Mouse (Mus musculus): ENCODE measurements around the gene Pdss2. TPM values are rescaled to one million over a fixed set of nuclear protein-coding genes. Genes with fewer than 3 reads are reported as not detected.

Pdss2 gene
- polyA plus RNA-seq, 1 experiment from 2014 or later: 12.3 TPM

GRCm38 (mm10) chr10:43339811-43340210 lies 118.5 kb downstream of the Pdss2 start:
- no peaks in the 10 kb centered on the region for H3K9me3 ChIP-seq (replicated peaks)
- ATAC-seq (ENCODE audit: insufficient number of reproducible peaks, low FRiP score): no peak
- H3K27ac ChIP-seq (ENCODE audit: poor library complexity, severe bottlenecking): no peak overlapping the region
- H3K36me3 ChIP-seq: no peaks in the 10 kb centered on the region
- peaks cover 7% of the 10 kb centered on the region; the same call in 1 of the 2 replicates for H3K4me1 ChIP-seq (replicated peaks)
- no peak overlapping the region for H3K4me3 ChIP-seq
- H3K9ac ChIP-seq: no peak overlapping the region
- WGBS: 74% methylated on average over 10 of the region's 10 CpGs
- H3K27me3 ChIP-seq (replicated peaks): no peaks in the 10 kb centered on the region
- H3K4me2 ChIP-seq: no peak overlapping the region

GRCm38 (mm10) chr10:43349718-43350117 lies 128.4 kb downstream of the Pdss2 start:
- Histone ChIP-seq H3K27me3 (replicated peaks) (no peaks in the 10 kb centered on the region), H3K4me3 (no peak overlapping the region), H3K4me1 (replicated peaks) (no peaks in the 10 kb centered on the region), H3K36me3 (0 out of 2 replicates have a peak, but pooled peaks cover 1% of the 10 kb centered on the region), H3K27ac (ENCODE audit: poor library complexity, severe bottlenecking) (no peak overlapping the region), H3K9ac (no peak overlapping the region), H3K9me3 (replicated peaks) (no peaks in the 10 kb centered on the region), H3K4me2 (no peak overlapping the region)
- no peak for ATAC-seq (ENCODE audit: insufficient number of reproducible peaks, low FRiP score)
- WGBS: 87% methylated on average over 2 of the region's 2 CpGs

GRCm38 (mm10) chr10:43357884-43358283 lies 136.6 kb downstream of the Pdss2 start:
- Histone ChIP-seq H3K27ac (ENCODE audit: poor library complexity, severe bottlenecking) (no peak overlapping the region), H3K4me1 (replicated peaks) (no peaks in the 10 kb centered on the region), H3K9ac (no peak overlapping the region), H3K4me3 (no peak overlapping the region), H3K9me3 (replicated peaks) (no peaks in the 10 kb centered on the region), H3K36me3 (0 out of 2 replicates have a peak, but pooled peaks cover 3% of the 10 kb centered on the region), H3K27me3 (replicated peaks) (no peaks in the 10 kb centered on the region), H3K4me2 (no peak overlapping the region)
- ATAC-seq (ENCODE audit: insufficient number of reproducible peaks, low FRiP score): no peak
- WGBS: 72% methylated on average over 4 of the region's 4 CpGs

GRCm38 (mm10) chr10:43362947-43363346 lies 141.7 kb downstream of the Pdss2 start:
- Histone ChIP-seq H3K9me3 (replicated peaks) (no peaks in the 10 kb centered on the region), H3K36me3 (no peaks in the 10 kb centered on the region), H3K4me1 (replicated peaks) (no peaks in the 10 kb centered on the region), H3K27me3 (replicated peaks) (no peaks in the 10 kb centered on the region), H3K27ac (ENCODE audit: poor library complexity, severe bottlenecking) (no peak overlapping the region), H3K4me2 (no peak overlapping the region), H3K4me3 (no peak overlapping the region), H3K9ac (no peak overlapping the region)
- ATAC-seq (ENCODE audit: insufficient number of reproducible peaks, low FRiP score): no peak
- 94% methylated on average over 6 of the region's 6 CpGs for WGBS

GRCm38 (mm10) chr10:43363431-43363851 lies 142.2 kb downstream of the Pdss2 start:
- Histone ChIP-seq H3K9ac (no peak overlapping the region), H3K27me3 (replicated peaks) (no peaks in the 10 kb centered on the region), H3K4me3 (no peak overlapping the region), H3K4me2 (no peak overlapping the region), H3K4me1 (replicated peaks) (no peaks in the 10 kb centered on the region), H3K9me3 (replicated peaks) (no peaks in the 10 kb centered on the region), H3K27ac (ENCODE audit: poor library complexity, severe bottlenecking) (no peak overlapping the region), H3K36me3 (no peaks in the 10 kb centered on the region)
- no peak for ATAC-seq (ENCODE audit: insufficient number of reproducible peaks, low FRiP score)
- 91% methylated on average over 5 of the region's 5 CpGs for WGBS

GRCm38 (mm10) chr10:43365909-43366308 lies 144.6 kb downstream of the Pdss2 start:
- no peaks in the 10 kb centered on the region for H3K36me3 ChIP-seq
- no peak overlapping the region for H3K4me2 ChIP-seq
- no peak for ATAC-seq (ENCODE audit: insufficient number of reproducible peaks, low FRiP score)
- no peaks in the 10 kb centered on the region for H3K27me3 ChIP-seq (replicated peaks)
- no peak overlapping the region for H3K27ac ChIP-seq (ENCODE audit: poor library complexity, severe bottlenecking)
- WGBS: 97% methylated on average over 4 of the region's 4 CpGs
- H3K9me3 ChIP-seq (replicated peaks): no peaks in the 10 kb centered on the region
- no peak overlapping the region for H3K4me3 ChIP-seq
- no peak overlapping the region for H3K9ac ChIP-seq
- no peaks in the 10 kb centered on the region for H3K4me1 ChIP-seq (replicated peaks)

- Histone ChIP-seq H3K36me3 (no peaks in the 10 kb centered on the region), H3K4me3 (no peak overlapping the region), H3K27me3 (replicated peaks) (no peaks in the 10 kb centered on the region), H3K27ac (ENCODE audit: poor library complexity, severe bottlenecking) (no peak overlapping the region), H3K4me2 (no peak overlapping the region), H3K9me3 (replicated peaks) (no peaks in the 10 kb centered on the region), H3K4me1 (replicated peaks) (peaks cover 13% of the 10 kb centered on the region), H3K9ac (no peak overlapping the region)
- WGBS: 84% methylated on average over 5 of the region's 5 CpGs
- ATAC-seq (ENCODE audit: insufficient number of reproducible peaks, low FRiP score): no peak
These were observed 147.3 kb downstream of the Pdss2 start for GRCm38 (mm10) chr10:43368611-43369010.

GRCm38 (mm10) chr10:43372315-43372714 lies 151.0 kb downstream of the Pdss2 start:
- H3K27me3 ChIP-seq (replicated peaks): no peaks in the 10 kb centered on the region
- H3K9me3 ChIP-seq (replicated peaks): no peaks in the 10 kb centered on the region
- 42% methylated on average over 7 of the region's 7 CpGs for WGBS
- H3K4me2 ChIP-seq: no peak overlapping the region
- H3K36me3 ChIP-seq: no peaks in the 10 kb centered on the region
- no peak overlapping the region for H3K4me3 ChIP-seq
- no peak overlapping the region for H3K27ac ChIP-seq (ENCODE audit: poor library complexity, severe bottlenecking)
- no peak for ATAC-seq (ENCODE audit: insufficient number of reproducible peaks, low FRiP score)
- no peak overlapping the region for H3K9ac ChIP-seq
- H3K4me1 ChIP-seq (replicated peaks): peaks cover 13% of the 10 kb centered on the region

- Histone ChIP-seq H3K9me3 (replicated peaks) (no peaks in the 10 kb centered on the region), H3K27ac (ENCODE audit: poor library complexity, severe bottlenecking) (no peak overlapping the region), H3K4me1 (replicated peaks) (peaks cover 13% of the 10 kb centered on the region), H3K36me3 (no peaks in the 10 kb centered on the region), H3K27me3 (replicated peaks) (no peaks in the 10 kb centered on the region), H3K4me2 (no peak overlapping the region), H3K9ac (no peak overlapping the region), H3K4me3 (no peak overlapping the region)
- no peak for ATAC-seq (ENCODE audit: insufficient number of reproducible peaks, low FRiP score)
- 55% methylated on average over 9 of the region's 9 CpGs for WGBS
These were observed 151.7 kb downstream of the Pdss2 start for GRCm38 (mm10) chr10:43373035-43373434.

GRCm38 (mm10) chr10:43373666-43374065 lies 152.4 kb downstream of the Pdss2 start:
- Histone ChIP-seq H3K27ac (ENCODE audit: poor library complexity, severe bottlenecking) (no peak overlapping the region), H3K4me3 (no peak overlapping the region), H3K27me3 (replicated peaks) (no peaks in the 10 kb centered on the region), H3K4me1 (replicated peaks) (peaks cover 13% of the 10 kb centered on the region), H3K36me3 (no peaks in the 10 kb centered on the region), H3K9ac (no peak overlapping the region), H3K4me2 (no peak overlapping the region), H3K9me3 (replicated peaks) (no peaks in the 10 kb centered on the region)
- ATAC-seq (ENCODE audit: insufficient number of reproducible peaks, low FRiP score): no peak
- WGBS: 80% methylated on average over 12 of the region's 12 CpGs

GRCm38 (mm10) chr10:43375286-43375685 lies 154.0 kb downstream of the Pdss2 start:
- no peaks in the 10 kb centered on the region for H3K9me3 ChIP-seq (replicated peaks)
- no peaks in the 10 kb centered on the region for H3K27me3 ChIP-seq (replicated peaks)
- H3K9ac ChIP-seq: no peak overlapping the region
- no peak overlapping the region for H3K27ac ChIP-seq (ENCODE audit: poor library complexity, severe bottlenecking)
- H3K4me3 ChIP-seq: no peak overlapping the region
- no peak overlapping the region for H3K4me2 ChIP-seq
- no peaks in the 10 kb centered on the region for H3K36me3 ChIP-seq
- 83% methylated on average over 4 of the region's 4 CpGs for WGBS
- peaks cover 16% of the 10 kb centered on the region for H3K4me1 ChIP-seq (replicated peaks)
- no peak for ATAC-seq (ENCODE audit: insufficient number of reproducible peaks, low FRiP score)

GRCm38 (mm10) chr10:43376749-43377148 lies 155.5 kb downstream of the Pdss2 start:
- ATAC-seq (ENCODE audit: insufficient number of reproducible peaks, low FRiP score): no peak
- Histone ChIP-seq H3K4me3 (no peak overlapping the region), H3K4me2 (no peak overlapping the region), H3K9ac (no peak overlapping the region), H3K9me3 (replicated peaks) (no peaks in the 10 kb centered on the region), H3K27me3 (replicated peaks) (no peaks in the 10 kb centered on the region), H3K36me3 (no peaks in the 10 kb centered on the region), H3K27ac (ENCODE audit: poor library complexity, severe bottlenecking) (no peak overlapping the region), H3K4me1 (replicated peaks) (peaks cover 16% of the 10 kb centered on the region)
- 91% methylated on average over 8 of the region's 8 CpGs for WGBS

Measured in heart, embryonic 12.5 days (tissue).